Mouse (Mus musculus) layer of hippocampus, postnatal 10 days (tissue): ENCODE data around the gene Gm20388. TPM values are rescaled to one million over a fixed set of nuclear protein-coding genes. Genes with fewer than 3 reads are reported as not detected.

Source experiments
- DNase-seq, 2 experiments: peaks; one replicate each; pipeline ENCODE4 v3.0.0; 2021; ENCODE audit warnings: low spot score in 2 of 2
- total RNA-seq, 2 experiments: library from RNA; stranded (reverse); gene quantifications; 2 replicates each; pipeline ENCODE4 v1.2.3; 2021

Gene Gm20388
- total RNA-seq, 2 experiments from 2014 or later: not detected

- DNase-seq: no peak
These were observed 493.1 kb downstream of the Gm20388 start for GRCm38 (mm10) chr8:120403606-120404269.

GRCm38 (mm10) chr8:120404609-120405036 lies 494.0 kb downstream of the Gm20388 start:
- DNase-seq: peak; percentile 59 to 66

- no peak for DNase-seq
These were observed 495.5 kb downstream of the Gm20388 start for GRCm38 (mm10) chr8:120406008-120406632.

GRCm38 (mm10) chr8:120407701-120408240 lies 497.1 kb downstream of the Gm20388 start:
- peak in 1 of 2 experiments; percentile 51 for DNase-seq

- no peak for DNase-seq
These were observed 497.9 kb downstream of the Gm20388 start for GRCm38 (mm10) chr8:120408241-120409215.

GRCm38 (mm10) chr8:120409371-120410013 lies 498.9 kb downstream of the Gm20388 start:
- no peak for DNase-seq

GRCm38 (mm10) chr8:120411059-120411458 lies 500.4 kb downstream of the Gm20388 start:
- no peak for DNase-seq

- DNase-seq: no peak
These were observed 501.2 kb downstream of the Gm20388 start for GRCm38 (mm10) chr8:120411862-120412261.

GRCm38 (mm10) chr8:120412357-120412756 lies 501.7 kb downstream of the Gm20388 start:
- no peak for DNase-seq

- peak; percentile 55 to 62 for DNase-seq
These were observed 502.4 kb downstream of the Gm20388 start for GRCm38 (mm10) chr8:120412911-120413625.

GRCm38 (mm10) chr8:120413626-120413988 lies 503.0 kb downstream of the Gm20388 start:
- DNase-seq: peak in 1 of 2 experiments; percentile 57

GRCm38 (mm10) chr8:120414216-120414615 lies 503.6 kb downstream of the Gm20388 start:
- no peak for DNase-seq

- DNase-seq: no peak
These were observed 504.8 kb downstream of the Gm20388 start for GRCm38 (mm10) chr8:120415474-120415873.

GRCm38 (mm10) chr8:120416173-120416521 lies 505.5 kb downstream of the Gm20388 start:
- no peak for DNase-seq

- peak; percentile 62 to 77 for DNase-seq
These were observed 506.1 kb downstream of the Gm20388 start for GRCm38 (mm10) chr8:120416522-120417394.

- no peak for DNase-seq
These were observed 507.5 kb downstream of the Gm20388 start for GRCm38 (mm10) chr8:120418188-120418587.

GRCm38 (mm10) chr8:120419675-120420074 lies 509.0 kb downstream of the Gm20388 start:
- no peak for DNase-seq

- no peak for DNase-seq
These were observed 509.6 kb downstream of the Gm20388 start for GRCm38 (mm10) chr8:120420226-120420625.

GRCm38 (mm10) chr8:120421638-120422037 lies 511.0 kb downstream of the Gm20388 start:
- no peak for DNase-seq
